Mouse (Mus musculus): ENCODE results near the gene Fnip2. TPM values are rescaled to one million over a fixed set of nuclear protein-coding genes. Genes with fewer than 3 reads are reported as not detected.

The Fnip2 gene
- total RNA-seq, 2 experiments from 2014 or later, result 17.8 to 19.4 TPM

DNA sequence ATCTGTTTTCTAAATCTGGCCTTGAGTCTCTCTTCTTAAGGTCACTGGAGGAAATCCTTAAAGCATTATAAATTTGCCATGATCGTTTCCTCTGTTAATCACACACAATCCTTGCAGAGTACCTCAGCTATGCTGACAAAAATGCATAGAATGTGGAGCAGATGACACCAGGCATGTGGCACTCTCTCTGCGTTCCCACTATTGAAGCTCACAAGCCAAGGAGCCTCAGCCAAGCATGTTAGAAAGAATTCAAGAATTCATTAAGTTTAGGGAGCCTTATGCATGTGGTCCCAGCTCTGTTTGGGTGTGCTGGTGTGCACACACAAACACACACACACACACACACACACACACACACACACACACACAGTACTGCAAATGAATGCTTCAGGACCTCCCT, 155.9 kb downstream of the Fnip2 start:
- DNase-seq, result no peak

- DNase-seq, result no peak
Measured at GRCm38 (mm10) chr3:79410629-79410995, 157.0 kb downstream of the Fnip2 start.

DNA sequence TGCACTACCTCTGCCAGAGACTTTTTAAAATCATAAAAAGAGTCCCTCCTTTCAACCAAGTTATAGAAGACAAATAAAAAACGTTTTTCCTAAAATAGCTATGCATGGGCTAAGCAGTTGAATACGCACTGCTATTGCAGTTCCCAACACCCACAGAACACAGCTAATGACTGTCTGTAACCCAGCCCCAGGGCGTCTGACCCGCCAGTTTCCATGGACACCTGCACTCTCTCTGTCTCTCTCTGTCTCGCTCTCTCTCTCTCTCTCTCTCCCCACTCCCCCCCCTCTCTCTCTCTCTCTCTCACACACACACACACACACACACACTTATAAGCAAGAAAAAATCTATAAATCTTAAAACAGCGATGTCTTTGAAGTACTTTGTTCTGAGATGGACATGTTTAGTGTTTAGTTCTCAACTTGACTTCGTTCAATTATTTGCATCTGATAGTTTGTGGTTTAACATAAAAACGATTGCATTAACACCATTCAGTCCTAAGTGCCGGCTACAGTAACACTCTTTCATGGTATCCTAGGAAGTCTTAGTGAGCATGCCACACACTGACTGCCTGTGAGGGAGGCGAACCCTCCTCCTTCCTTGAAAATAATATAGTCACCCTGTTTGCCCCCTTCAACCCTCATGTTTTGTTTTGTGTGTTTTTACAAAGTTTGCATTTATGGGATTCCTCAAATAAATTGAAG, 157.5 kb downstream of the Fnip2 start:
- DNase-seq, result no peak

DNA sequence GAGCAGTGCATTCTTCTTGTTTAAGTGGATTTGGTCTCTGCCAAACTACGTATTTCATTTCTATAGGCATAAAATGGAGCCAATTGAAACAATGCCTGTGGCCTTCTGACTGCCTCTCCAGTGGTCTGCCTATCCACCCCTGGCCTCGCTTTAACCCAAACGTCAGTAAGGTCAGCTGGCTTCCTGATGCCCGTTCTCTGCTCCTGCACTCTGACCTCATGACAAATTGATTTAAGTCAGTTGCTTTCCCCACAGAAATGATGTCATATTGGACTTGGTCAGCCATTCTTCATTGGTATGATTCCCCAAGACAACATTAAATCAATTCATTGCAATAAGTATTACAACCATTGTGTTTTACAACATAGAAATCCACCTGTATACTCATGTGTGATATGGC, 159.1 kb downstream of the Fnip2 start:
- DNase-seq, result no peak

Other genes starting within 250 kb of the Fnip2 start
- not detected for gene Gm17359, start 231.1 kb downstream of the Fnip2 start, total RNA-seq (2021)
- 10 to 100 TPM; 40.1 to 48.0 TPM for gene Ppid, start 23.5 kb upstream of the Fnip2 start, total RNA-seq (2021)
- 10 to 100 TPM; 11.9 to 14.9 TPM for gene 4930579G24Rik, start 61.3 kb upstream of the Fnip2 start, total RNA-seq (2021)
- gene Etfdh, start 61.7 kb upstream of the Fnip2 start, total RNA-seq (2021), result 100 to 1,000 TPM; 385 to 407 TPM
- 10 to 100 TPM in 1 of 2 experiments, 1 to 10 TPM in 1; 9.3 to 13.3 TPM for gene Rxfp1, start 170.1 kb upstream of the Fnip2 start, total RNA-seq (2021)